Mouse (Mus musculus) heart, embryonic 12.5 days (tissue): ENCODE data around the gene 4933414I15Rik. TPM values are rescaled to one million over a fixed set of nuclear protein-coding genes. Genes with fewer than 3 reads are reported as not detected.
A peak's percentile ranks its signal among the peaks of the same experiment; 100 is the strongest.

Experiments
- ATAC-seq: fragments of 200-750 bp; cut with Nextera tagmentation; 2 replicates; pipeline ENCODE4 v1.8.0; 2017; ENCODE audit warnings: moderate TSS enrichment, moderate library complexity; ENCODE audit not compliant: insufficient number of reproducible peaks, low FRiP score
- H3K27ac ChIP-seq: fragments of 300-500 bp; sonication (generic); 2 replicates; pipeline ENCODE4 v1.5.1; 2016; ENCODE audit warnings: mild to moderate bottlenecking, moderate library complexity; ENCODE audit not compliant: poor library complexity, severe bottlenecking
- H3K27me3 ChIP-seq: fragments of 300-500 bp; sonication (generic); replicated peaks from 2 replicates; pipeline ENCODE4 v1.6.1; 2016; ENCODE audit warnings: mild to moderate bottlenecking, moderate library complexity
- H3K36me3 ChIP-seq: fragments of 300-500 bp; sonication (generic); 2 replicates; pipeline ENCODE4 v1.6.1; 2016; ENCODE audit warnings: mild to moderate bottlenecking, moderate library complexity
- H3K4me1 ChIP-seq: fragments of 300-500 bp; sonication (generic); replicated peaks from 2 replicates; pipeline ENCODE4 v1.6.1; 2016; ENCODE audit warnings: mild to moderate bottlenecking
- H3K4me2 ChIP-seq: fragments of 300-500 bp; sonication (generic); 2 replicates; pipeline ENCODE4 v1.6.1; 2016; ENCODE audit warnings: mild to moderate bottlenecking, moderate library complexity
- H3K4me3 ChIP-seq: fragments of 300-500 bp; sonication (generic); 2 replicates; pipeline ENCODE4 v1.5.1; 2016; ENCODE audit warnings: mild to moderate bottlenecking
- H3K9ac ChIP-seq: fragments of 300-500 bp; sonication (generic); 2 replicates; pipeline ENCODE4 v1.6.1; 2016; ENCODE audit warnings: mild to moderate bottlenecking, moderate library complexity
- H3K9me3 ChIP-seq: fragments of 300-500 bp; sonication (generic); replicated peaks from 2 replicates; pipeline ENCODE4 v1.6.1; 2016; ENCODE audit warnings: mild to moderate bottlenecking, moderate library complexity
- WGBS: fragments of 180-500 bp; shearing (Covaris S2); methylation state at CpG from one replicate; pipeline ENCODE4 v1.1.7; 2016; 5-methylcytosine and 5-hydroxymethylcytosine counted together
- polyA plus RNA-seq: library from polyadenylated mRNA; unstranded; fragments of >200 nt; fragmentation: Nextera tagmentation; extraction: Ambion mirVana; gene quantifications from 2 replicates; pipeline ENCODE4 v1.2.1, GENCODE M21; 2016

The 4933414I15Rik gene
- polyA plus RNA-seq, 1 experiment from 2014 or later: not detected

- Histone ChIP-seq H3K4me2 (peak within 1 kb of the TSS; percentile 89), H3K9ac (peak within 1 kb of the TSS; percentile 85), H3K36me3 (no peaks in the 10 kb centered on the region), H3K4me1 (peaks cover 9% of the 10 kb centered on the region), H3K9me3 (no peaks in the 10 kb centered on the region), H3K27me3 (peaks cover 15% of the 10 kb centered on the region), H3K27ac (no peak within 1 kb of the TSS), H3K4me3 (peak within 1 kb of the TSS; percentile 93)
- peak; percentile 91 for ATAC-seq
- WGBS: 0% methylated on average over 18 of the region's 18 CpGs
Measured at GRCm38 (mm10) chr11:50931451-50931866, 12.1 kb downstream of the 4933414I15Rik start, which contains the start of gene Zfp354b. TSS of gene Zfp354b (minus strand) at chr11:50931633.

DNA sequence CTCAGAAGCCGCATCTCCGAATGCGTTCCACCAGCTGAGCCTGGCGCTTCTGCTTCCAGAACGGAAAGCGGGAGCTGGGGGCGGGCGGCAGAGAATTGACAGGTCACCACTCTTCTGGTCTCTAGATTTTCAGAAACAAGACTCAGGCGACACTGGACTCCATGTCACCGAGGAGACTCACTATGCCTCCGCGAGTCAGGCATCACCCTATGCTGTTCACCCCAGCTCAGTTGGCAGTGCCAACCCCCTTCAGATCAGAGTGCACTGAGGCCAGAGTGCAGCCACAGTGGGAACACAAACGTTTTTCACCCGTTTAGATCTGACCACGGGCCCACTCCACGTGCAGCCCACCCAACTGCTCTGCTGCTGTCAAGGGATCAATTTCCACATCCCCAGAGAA lies 12.5 kb downstream of the 4933414I15Rik start:
- peak overlapping the region; percentile 89 for H3K4me2 ChIP-seq
- H3K27ac ChIP-seq: no peak overlapping the region
- no peaks in the 10 kb centered on the region for H3K36me3 ChIP-seq
- peak; percentile 60 for ATAC-seq
- no peaks in the 10 kb centered on the region for H3K9me3 ChIP-seq
- peak overlapping the region; percentile 85 for H3K9ac ChIP-seq
- H3K27me3 ChIP-seq: peaks cover 15% of the 10 kb centered on the region
- WGBS: under 1% methylated on average over 16 of the region's 16 CpGs
- H3K4me3 ChIP-seq: peak overlapping the region; percentile 93
- H3K4me1 ChIP-seq: peaks cover 9% of the 10 kb centered on the region

GRCm38 (mm10) chr11:50930469-50931014 lies 13.0 kb downstream of the 4933414I15Rik start:
- Histone ChIP-seq H3K9ac (peak overlapping the region; percentile 85), H3K36me3 (no peaks in the 10 kb centered on the region)

GRCm38 (mm10) chr11:50915671-50916320 lies 27.8 kb downstream of the 4933414I15Rik start, which contains the start of gene Zfp2:
TSS of gene Zfp2 (minus strand) at chr11:50916165.
- WGBS: under 1% methylated on average over 47 of the region's 47 CpGs

More at GRCm38 (mm10) chr11:50930469-50931014, 13.0 kb downstream of the 4933414I15Rik start:
- Histone ChIP-seq H3K9me3 (no peaks in the 10 kb centered on the region), H3K4me3 (peak overlapping the region; percentile 93), H3K4me1 (peaks cover 9% of the 10 kb centered on the region), H3K4me2 (peak overlapping the region; percentile 89), H3K27me3 (peaks cover 15% of the 10 kb centered on the region), H3K27ac (no peak overlapping the region)
- WGBS: 12% methylated on average over 14 of the region's 14 CpGs
- peak; percentile 36; the same call in 1 of the 2 replicates for ATAC-seq

GRCm38 (mm10) chr11:50914461-50914860 lies 29.1 kb downstream of the 4933414I15Rik start:
- no peaks in the 10 kb centered on the region for H3K4me1 ChIP-seq
- no peak overlapping the region for H3K27ac ChIP-seq
- no peak overlapping the region for H3K4me3 ChIP-seq
- H3K36me3 ChIP-seq: peaks cover 28% of the 10 kb centered on the region
- H3K4me2 ChIP-seq: no peak overlapping the region
- WGBS: 79% methylated on average over 3 of the region's 3 CpGs
- no peaks in the 10 kb centered on the region for H3K27me3 ChIP-seq
- H3K9me3 ChIP-seq: peaks cover 3% of the 10 kb centered on the region; the same call in 1 of the 2 replicates
- ATAC-seq: no peak
- no peak overlapping the region for H3K9ac ChIP-seq

More at GRCm38 (mm10) chr11:50915671-50916320, 27.8 kb downstream of the 4933414I15Rik start, which contains the start of gene Zfp2:
- peak within 1 kb of the TSS; percentile 95 for H3K4me3 ChIP-seq
- H3K36me3 ChIP-seq: peaks cover 14% of the 10 kb centered on the region
- no peaks in the 10 kb centered on the region for H3K4me1 ChIP-seq
- no peaks in the 10 kb centered on the region for H3K27me3 ChIP-seq
- H3K27ac ChIP-seq: no peak within 1 kb of the TSS
- H3K9ac ChIP-seq: peak within 1 kb of the TSS; percentile 92
- ATAC-seq: peak; percentile 97
- H3K9me3 ChIP-seq: peaks cover 3% of the 10 kb centered on the region; the same call in 1 of the 2 replicates
- peak within 1 kb of the TSS; percentile 59 for H3K4me2 ChIP-seq

GRCm38 (mm10) chr11:50913301-50913700 lies 30.3 kb downstream of the 4933414I15Rik start:
- no peak for ATAC-seq
- 89% methylated on average over 1 of the region's 1 CpGs for WGBS

DNA sequence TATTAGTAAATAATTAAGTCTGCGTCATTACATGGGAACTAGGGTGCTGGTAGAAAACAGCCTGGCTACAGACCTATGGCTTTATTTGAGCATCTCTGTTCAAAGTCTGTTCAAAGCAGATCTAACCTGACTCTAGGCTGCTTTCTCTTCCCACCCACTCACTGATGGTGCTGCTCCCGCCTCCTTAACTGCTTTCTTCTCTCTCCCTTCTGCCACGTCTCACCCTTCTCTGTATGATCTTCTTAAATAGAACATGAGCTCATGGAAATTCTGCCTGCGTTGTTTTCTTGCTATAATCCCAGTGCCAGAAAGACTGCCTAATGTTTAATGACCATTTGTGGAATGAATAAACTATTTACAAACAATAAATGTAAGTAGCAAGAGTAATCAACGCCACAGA lies 35.4 kb downstream of the 4933414I15Rik start:
- Histone ChIP-seq H3K36me3 (peaks cover 88% of the 10 kb centered on the region), H3K4me2 (no peak overlapping the region), H3K4me1 (no peaks in the 10 kb centered on the region), H3K27ac (no peak overlapping the region), H3K27me3 (no peaks in the 10 kb centered on the region), H3K9me3 (peaks cover 38% of the 10 kb centered on the region), H3K4me3 (no peak overlapping the region), H3K9ac (no peak overlapping the region)
- ATAC-seq: no peak
- WGBS: 87% methylated on average over 5 of the region's 5 CpGs

More at GRCm38 (mm10) chr11:50913301-50913700, 30.3 kb downstream of the 4933414I15Rik start:
- Histone ChIP-seq H3K4me2 (no peak overlapping the region), H3K9me3 (peaks cover 6% of the 10 kb centered on the region; the same call in 1 of the 2 replicates), H3K9ac (no peak overlapping the region), H3K27me3 (no peaks in the 10 kb centered on the region), H3K36me3 (peaks cover 39% of the 10 kb centered on the region), H3K4me3 (no peak overlapping the region), H3K4me1 (no peaks in the 10 kb centered on the region), H3K27ac (no peak overlapping the region)

DNA sequence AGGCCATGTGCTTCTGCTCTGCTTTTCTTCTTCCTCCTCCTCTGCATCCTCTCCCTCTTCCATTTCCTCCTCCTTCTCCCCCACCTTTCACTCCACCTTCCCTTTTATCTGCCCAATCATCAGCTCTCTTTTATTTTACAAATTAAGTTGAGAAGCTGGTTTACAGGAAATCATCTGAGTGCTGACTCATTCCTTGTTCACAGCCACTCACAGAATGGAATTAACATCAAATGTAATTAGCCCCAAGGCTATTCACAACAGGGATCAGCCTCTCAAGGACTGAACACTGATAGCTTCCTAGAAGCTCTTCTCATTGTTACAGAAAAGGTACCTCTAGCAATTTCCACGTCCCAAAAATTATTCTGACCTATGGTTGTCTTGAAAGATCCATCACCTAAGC lies 46.2 kb downstream of the 4933414I15Rik start:
- no peak overlapping the region for H3K4me3 ChIP-seq
- H3K27me3 ChIP-seq: no peaks in the 10 kb centered on the region
- no peak overlapping the region for H3K9ac ChIP-seq
- ATAC-seq: no peak
- H3K27ac ChIP-seq: no peak overlapping the region
- H3K36me3 ChIP-seq: peaks cover 33% of the 10 kb centered on the region
- H3K9me3 ChIP-seq: peaks cover 48% of the 10 kb centered on the region
- no peak overlapping the region for H3K4me2 ChIP-seq
- WGBS: 58% methylated on average over 1 of the region's 1 CpGs
- H3K4me1 ChIP-seq: no peaks in the 10 kb centered on the region

DNA sequence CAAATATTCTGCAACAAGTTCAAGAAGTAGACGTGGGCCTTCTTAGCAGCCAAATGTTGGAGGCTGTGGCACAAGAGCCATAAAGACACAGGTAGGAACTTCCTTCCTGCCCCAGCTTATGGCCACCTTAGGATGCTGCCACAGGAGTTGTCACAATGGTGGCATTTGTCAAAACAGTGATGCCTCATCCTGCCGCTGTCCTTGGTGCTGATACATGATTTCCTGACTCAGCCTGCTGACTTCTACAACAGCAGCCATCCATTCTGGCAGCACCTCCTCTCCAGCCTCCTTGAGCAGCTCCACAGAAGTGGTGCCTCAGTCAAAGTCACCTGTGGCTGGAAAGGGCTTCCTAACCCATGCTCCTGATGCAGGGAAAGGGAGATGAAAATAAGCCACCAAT lies 51.1 kb downstream of the 4933414I15Rik start:
- WGBS: 45% methylated on average over 2 of the region's 2 CpGs
- Histone ChIP-seq H3K27me3 (no peaks in the 10 kb centered on the region), H3K9ac (no peak overlapping the region), H3K36me3 (no peaks in the 10 kb centered on the region), H3K4me1 (peaks cover 3% of the 10 kb centered on the region; the same call in 1 of the 2 replicates), H3K9me3 (peaks cover 25% of the 10 kb centered on the region), H3K4me2 (no peak overlapping the region), H3K27ac (no peak overlapping the region), H3K4me3 (no peak overlapping the region)
- no peak for ATAC-seq
